Mouse (Mus musculus) midbrain, postnatal 0 days (tissue): ENCODE results near the gene Klrb1. TPM values are rescaled to one million over a fixed set of nuclear protein-coding genes. Genes with fewer than 3 reads are reported as not detected.
"Not testable (repeated sequence)": the region's sequence is repeated elsewhere in the genome, so short reads cannot be mapped to it uniquely, and the experiment has no call there.

Experiments
- ATAC-seq: fragments of 200-750 bp; cut with Nextera tagmentation; 2 replicates; pipeline ENCODE4 v1.8.0; 2017; ENCODE audit warnings: moderate number of reproducible peaks, mild to moderate bottlenecking, moderate TSS enrichment, moderate library complexity; ENCODE audit not compliant: low FRiP score
- DNase-seq: peaks from one replicate; pipeline ENCODE4 v3.0.0-alpha.2; 2015; ENCODE audit warnings: low spot score
- H3K27ac ChIP-seq: fragments of 300-500 bp; sonication (generic); 2 replicates; pipeline ENCODE4 v1.5.1; 2014; ENCODE audit warnings: low read depth, mild to moderate bottlenecking, low read length, mixed read lengths
- H3K27me3 ChIP-seq: fragments of 300-500 bp; sonication (generic); 2 replicates; pipeline ENCODE4 v1.6.1; 2014; ENCODE audit warnings: low read length, control low read depth, mixed read lengths; ENCODE audit not compliant: insufficient read depth
- H3K36me3 ChIP-seq: fragments of 300-500 bp; sonication (generic); 2 replicates; pipeline ENCODE4 v1.6.1; 2014; ENCODE audit warnings: low read length, control low read depth, mixed read lengths; ENCODE audit not compliant: insufficient read depth
- H3K4me1 ChIP-seq: fragments of 300-500 bp; sonication (generic); 2 replicates; pipeline ENCODE4 v1.6.1; 2014; ENCODE audit warnings: mild to moderate bottlenecking, control low read depth, antibody characterized with exemption, low read length, mixed read lengths; ENCODE audit not compliant: insufficient read depth
- H3K4me2 ChIP-seq: fragments of 300-500 bp; sonication (generic); 2 replicates; pipeline ENCODE4 v1.6.1; 2014; ENCODE audit warnings: low read depth, mild to moderate bottlenecking, low read length, mixed read lengths; ENCODE audit not compliant: poor library complexity, severe bottlenecking
- H3K4me3 ChIP-seq: fragments of 300-500 bp; sonication (generic); 2 replicates; pipeline ENCODE4 v1.5.1; 2014; ENCODE audit warnings: low read depth, mild to moderate bottlenecking, low read length, moderate library complexity
- H3K9ac ChIP-seq: fragments of 300-500 bp; sonication (generic); replicated peaks from 2 replicates; pipeline ENCODE4 v1.6.1; 2014; ENCODE audit warnings: mild to moderate bottlenecking, low read length, moderate library complexity, mixed read lengths; ENCODE audit not compliant: poor library complexity, severe bottlenecking
- H3K9me3 ChIP-seq: fragments of 300-500 bp; sonication (generic); 2 replicates; pipeline ENCODE4 v1.6.1; 2016; ENCODE audit warnings: low read length, control low read depth
- CTCF ChIP-seq: IDR thresholded peaks from 2 replicates; pipeline ENCODE4 v1.5.1; 2016; ENCODE audit warnings: antibody characterized with exemption, mild to moderate bottlenecking
- WGBS: fragments of 180-500 bp; shearing (Covaris S2); extraction: QIAGEN DNeasy Blood & Tissue Kit; methylation state at CpG from one replicate; pipeline ENCODE4 v1.1.7; 2014; 5-methylcytosine and 5-hydroxymethylcytosine counted together
- polyA plus RNA-seq: library from polyadenylated mRNA; unstranded; fragments of >200 nt; fragmentation: Nextera tagmentation; extraction: Ambion mirVana; gene quantifications from 2 replicates; pipeline ENCODE4 v1.2.1, GENCODE M21; 2015
- total RNA-seq: library from RNA; depleted of rRNA; stranded (reverse); fragments of >200 nt; gene quantifications from 2 replicates; pipeline ENCODE4 v1.2.3, GENCODE M21; 2014

Gene Klrb1
- total and polyA plus RNA-seq, 2 experiments from 2014 or later, result 2.3 to 3.0 TPM

DNA sequence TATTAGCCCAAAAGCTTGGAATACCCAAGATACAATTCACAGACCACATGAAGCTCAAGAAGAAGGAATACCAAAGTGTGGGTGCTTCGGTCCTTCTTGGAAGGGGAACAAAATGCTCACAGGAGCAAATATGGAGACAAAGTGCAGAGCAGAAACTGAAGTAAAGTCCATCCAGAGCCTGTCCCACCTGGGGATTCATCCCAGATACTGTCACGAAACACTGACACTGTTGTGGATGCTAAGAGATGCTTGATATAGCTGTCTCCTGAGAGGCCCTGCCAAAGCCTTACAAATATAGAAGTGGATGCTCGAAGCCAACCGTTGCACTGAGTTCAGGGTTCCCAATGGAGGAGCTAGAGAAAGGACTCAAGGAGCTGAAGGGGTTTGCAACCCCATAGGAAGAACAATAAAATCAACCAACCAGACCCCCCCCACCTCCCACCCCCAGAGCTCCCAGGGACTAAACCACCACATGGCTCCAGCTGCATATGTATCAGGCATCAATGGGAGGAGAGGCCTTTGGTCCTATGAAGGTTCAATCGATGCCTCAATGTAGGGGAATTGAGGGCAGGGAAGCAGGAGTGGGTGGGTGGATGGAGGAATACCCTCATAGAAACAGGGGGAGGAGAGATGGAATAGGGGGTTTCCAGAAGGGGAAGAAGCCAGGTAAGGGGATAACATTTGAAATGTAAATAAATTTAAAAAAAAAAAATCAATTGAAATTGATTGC is 36.5 kb upstream of the Klrb1 start:
- Histone ChIP-seq H3K4me2 (no peak overlapping the region), H3K36me3 (no peaks in the 10 kb centered on the region), H3K27ac (peak overlapping the region; percentile 8; the same call in 1 of the 2 replicates), H3K27me3 (no peaks in the 10 kb centered on the region), H3K4me1 (no peaks in the 10 kb centered on the region), H3K9ac (no peak overlapping the region), H3K9me3 (no peaks in the 10 kb centered on the region), H3K4me3 (no peak overlapping the region)
- DNase-seq, result no peak
- no peak for TF ChIP-seq CTCF
- ATAC-seq, result no peak
- 66% methylated on average over 5 of the region's 5 CpGs for WGBS

DNA sequence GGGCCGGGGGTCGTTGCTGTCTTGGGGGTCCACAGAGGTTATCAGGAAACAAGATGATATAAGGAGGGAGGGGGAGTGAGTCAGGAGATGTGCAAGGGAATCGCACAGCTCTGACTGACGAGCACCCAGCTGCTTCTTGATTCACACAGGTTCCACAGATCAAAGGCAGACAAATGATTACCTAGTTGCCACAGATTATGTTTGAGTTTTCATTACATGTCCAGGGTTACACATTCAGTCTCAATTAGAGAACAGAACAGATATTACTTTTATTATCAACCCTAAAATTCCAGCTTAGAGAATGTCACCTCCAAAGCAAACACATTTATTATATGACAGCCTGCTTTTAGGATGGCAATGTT is 32.5 kb upstream of the Klrb1 start:
- ATAC-seq, result not testable (repeated sequence)

DNA sequence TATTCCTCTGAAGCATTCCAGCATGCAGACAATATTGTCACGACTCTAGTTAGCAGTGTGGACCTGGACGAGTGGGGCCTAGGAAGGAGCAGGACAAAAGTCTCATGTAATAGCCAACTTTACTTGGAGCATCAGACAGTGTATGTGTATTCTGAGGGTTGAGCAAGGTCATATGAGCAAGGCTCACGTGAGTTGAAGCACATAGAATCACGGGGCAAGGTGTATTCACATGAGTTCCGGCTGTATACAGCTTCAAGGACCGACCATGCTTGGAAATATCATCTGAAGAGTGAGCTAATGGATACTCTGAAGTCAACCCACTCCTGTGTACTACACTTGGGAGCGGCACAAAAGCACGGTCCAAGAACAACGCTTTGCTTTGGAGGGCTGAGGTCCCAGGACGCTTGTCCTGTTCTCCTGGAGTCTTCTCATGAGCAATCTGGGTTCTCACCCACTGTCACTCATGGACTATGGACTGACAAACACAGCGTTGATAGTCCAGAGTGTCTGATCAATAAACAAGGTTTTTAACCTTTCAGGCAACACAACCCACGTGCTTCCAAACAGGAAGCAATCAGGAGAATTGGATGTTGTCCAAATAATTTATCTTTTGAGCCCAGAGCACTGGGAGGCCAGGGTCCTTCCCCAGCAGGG is 32.0 kb upstream of the Klrb1 start:
- not testable (repeated sequence) for H3K27me3 ChIP-seq, H3K4me2 ChIP-seq, H3K4me1 ChIP-seq, H3K9ac ChIP-seq, H3K4me3 ChIP-seq, H3K9me3 ChIP-seq, H3K36me3 ChIP-seq, ATAC-seq, DNase-seq
- WGBS, result 86% methylated on average over 12 of the region's 12 CpGs
- peak overlapping the region; percentile 59; the same call in 1 of the 2 replicates for H3K27ac ChIP-seq

More for the DNA sequence above, 32.5 kb upstream of the Klrb1 start:
- not testable (repeated sequence) for H3K36me3 ChIP-seq, H3K9ac ChIP-seq, H3K27ac ChIP-seq, H3K4me2 ChIP-seq, H3K4me1 ChIP-seq, H3K4me3 ChIP-seq, DNase-seq, H3K27me3 ChIP-seq, H3K9me3 ChIP-seq
- WGBS, result 57% methylated on average over 4 of the region's 4 CpGs

DNA sequence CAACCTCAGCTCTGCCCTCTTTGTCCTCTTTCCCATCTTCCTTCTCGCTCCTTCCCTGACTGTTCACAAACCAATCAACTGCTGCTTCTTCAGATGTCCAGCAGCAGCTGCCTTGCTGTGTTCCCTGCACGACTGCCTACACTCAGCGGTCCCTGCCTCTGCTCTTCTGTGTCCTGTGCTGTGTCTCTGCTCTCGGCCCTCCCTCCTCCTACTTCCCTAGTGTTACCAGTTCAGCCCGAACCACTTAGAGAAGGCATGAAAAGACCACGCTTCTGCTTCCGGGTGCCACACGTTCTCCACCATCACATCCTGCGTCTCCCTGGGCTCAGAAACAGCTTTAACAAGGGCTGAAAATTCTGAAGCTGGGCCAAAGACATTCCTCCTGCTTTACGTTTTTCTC is 31.4 kb upstream of the Klrb1 start:
- ATAC-seq (peak; percentile 88), DNase-seq (peak; percentile 19)
- H3K27ac ChIP-seq, result peak overlapping the region; percentile 59; the same call in 1 of the 2 replicates
- WGBS, result 30% methylated on average over 9 of the region's 10 CpGs
- H3K4me3 ChIP-seq, H3K9ac ChIP-seq, H3K36me3 ChIP-seq, H3K4me1 ChIP-seq, H3K4me2 ChIP-seq, H3K27me3 ChIP-seq, H3K9me3 ChIP-seq: not testable (repeated sequence)

DNA sequence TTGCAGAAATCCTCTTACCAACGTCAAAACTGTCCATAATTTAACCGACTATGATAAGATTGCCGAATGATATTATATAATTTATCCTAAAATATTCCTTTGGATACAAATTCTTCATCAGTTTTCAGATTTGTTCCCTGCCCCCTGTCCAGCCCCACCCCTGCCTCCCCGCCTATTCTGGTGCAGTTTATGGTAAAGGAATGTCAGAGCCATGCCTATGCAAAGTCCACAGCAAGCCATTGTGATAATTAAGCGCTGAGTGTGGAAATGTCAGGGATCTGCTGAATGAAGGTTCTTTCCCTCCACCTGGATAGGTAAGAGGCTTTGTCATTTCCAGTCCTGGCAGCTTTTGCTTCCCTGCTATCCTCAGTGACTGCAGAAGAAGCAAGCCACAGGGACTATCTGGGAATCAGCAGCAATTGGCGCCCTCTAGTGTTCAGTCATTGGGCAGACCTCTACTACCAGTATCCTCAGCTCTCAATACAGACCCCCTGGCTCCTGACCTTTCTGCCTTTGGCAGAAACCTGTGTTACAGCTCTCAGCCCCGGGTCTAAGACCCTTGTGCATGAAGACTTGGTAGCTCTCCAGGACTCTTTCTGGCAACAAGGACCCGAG is 30.9 kb upstream of the Klrb1 start:
- TF ChIP-seq CTCF, result peak; percentile 82
- peak; percentile 92 for DNase-seq
- H3K4me1 ChIP-seq, H3K4me3 ChIP-seq, H3K27me3 ChIP-seq, H3K36me3 ChIP-seq, H3K9ac ChIP-seq, H3K9me3 ChIP-seq: not testable (repeated sequence)
- peak; percentile 97 for ATAC-seq
- WGBS, result 33% methylated on average over 8 of the region's 8 CpGs
- peak overlapping the region; percentile 59; the same call in 1 of the 2 replicates for H3K27ac ChIP-seq
- H3K4me2 ChIP-seq, result peak overlapping the region; percentile 18; the same call in 1 of the 2 replicates

DNA sequence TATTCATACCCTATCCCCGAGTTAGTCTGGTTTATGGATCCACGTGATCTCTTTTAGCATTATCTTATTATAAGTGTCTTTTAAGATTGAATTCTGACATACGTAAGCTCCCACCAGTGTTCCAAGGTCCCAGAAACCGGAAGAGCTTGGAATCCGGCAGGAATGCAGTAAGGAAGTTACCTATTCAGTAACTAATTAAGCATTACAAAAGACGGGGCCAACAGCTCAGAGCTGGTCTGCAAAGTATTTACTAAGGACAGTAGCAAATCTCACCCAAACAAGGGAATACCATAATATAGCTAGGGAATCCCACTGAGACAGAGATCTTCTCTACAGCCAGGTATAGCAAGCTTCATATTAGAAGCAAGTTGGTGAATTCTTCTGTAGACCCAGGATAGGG is 24.1 kb upstream of the Klrb1 start:
- H3K4me1 ChIP-seq, H3K27me3 ChIP-seq, DNase-seq, H3K4me3 ChIP-seq, H3K36me3 ChIP-seq, ATAC-seq, H3K4me2 ChIP-seq, H3K27ac ChIP-seq, H3K9me3 ChIP-seq, H3K9ac ChIP-seq: not testable (repeated sequence)
- WGBS, result 81% methylated on average over 6 of the region's 6 CpGs
